8 mouse cellular contexts compared by ENCODE assay signal in genomic region chr4:107421711-107422110, GRCm38 (mm10). TPM values are rescaled to one million over a fixed set of nuclear protein-coding genes. Genes with fewer than 3 reads are reported as not detected.
DNase-seq lines count a peak whose midpoint lies in the region; ATAC-seq lines count a peak whose summit lies in the region.

No protein-coding gene starts in this region.

- H3K4me3 ChIP-seq in heart, embryonic 15.5 days: peak overlapping the region; percentile 27
- no peak overlapping the region for H3K4me3 ChIP-seq in embryonic facial prominence, embryonic 15.5 days (replicated peaks)
- no peak overlapping the region for H3K4me3 ChIP-seq in intestine, embryonic 16.5 days (ENCODE audit: low read length)
- H3K4me3 ChIP-seq in neural tube, embryonic 12.5 days: no peak overlapping the region

- ATAC-seq in heart, embryonic 15.5 days (replicated peaks; ENCODE audit: insufficient number of reproducible peaks, insufficient read depth, low FRiP score, low read depth): no peak
- no peak; the same call in 1 of the 2 replicates for ATAC-seq in embryonic facial prominence, embryonic 15.5 days (ENCODE audit: insufficient number of reproducible peaks, low FRiP score, low TSS enrichment, low read depth)
- ATAC-seq in intestine, embryonic 16.5 days: no peak
- ATAC-seq in neural tube, embryonic 12.5 days (ENCODE audit: low FRiP score, low read depth): no peak

- no peak overlapping the region for H3K27ac ChIP-seq in heart, embryonic 15.5 days
- peak overlapping the region; percentile 80 for H3K27ac ChIP-seq in embryonic facial prominence, embryonic 15.5 days (replicated peaks)
- no peak overlapping the region for H3K27ac ChIP-seq in intestine, embryonic 16.5 days (ENCODE audit: low read length)
- no peak overlapping the region for H3K27ac ChIP-seq in neural tube, embryonic 12.5 days

- peak overlapping the region; percentile 57 for H3K4me2 ChIP-seq in heart, embryonic 15.5 days
- peak overlapping the region; percentile 28 for H3K4me2 ChIP-seq in embryonic facial prominence, embryonic 15.5 days (replicated peaks)
- H3K4me2 ChIP-seq in intestine, embryonic 16.5 days (ENCODE audit: low read depth, low read length): 0 out of 2 replicates have a peak overlapping the region, but pooled peaks have one; percentile 32
- H3K4me2 ChIP-seq in neural tube, embryonic 12.5 days (replicated peaks): peak overlapping the region; percentile 48

- DNase-seq in heart, adult 18-20 months: no peak
- DNase-seq in cerebellum, postnatal 10 days: no peak
- DNase-seq in layer of hippocampus, postnatal 10 days (ENCODE audit: low spot score in 2 of 2): no peak
- DNase-seq in kidney, adult 9 months: no peak

- H3K36me3 ChIP-seq in heart, embryonic 15.5 days: peaks cover 7% of the 10 kb centered on the region; the same call in 1 of the 2 replicates
- H3K36me3 ChIP-seq in embryonic facial prominence, embryonic 15.5 days: peaks cover 3% of the 10 kb centered on the region; the same call in 1 of the 2 replicates
- no peaks in the 10 kb centered on the region for H3K36me3 ChIP-seq in intestine, embryonic 16.5 days (ENCODE audit: control insufficient read depth, insufficient read depth, low read length)
- H3K36me3 ChIP-seq in neural tube, embryonic 12.5 days: peaks cover 10% of the 10 kb centered on the region

- WGBS in heart, embryonic 15.5 days: 5% methylated on average over 14 of the region's 14 CpGs
- WGBS in embryonic facial prominence, embryonic 15.5 days: 9% methylated on average over 14 of the region's 14 CpGs
- 7% methylated on average over 14 of the region's 14 CpGs for WGBS in intestine, embryonic 16.5 days
- WGBS in neural tube, embryonic 12.5 days: 6% methylated on average over 14 of the region's 14 CpGs

- peaks cover 7% of the 10 kb centered on the region for H3K4me1 ChIP-seq in heart, embryonic 15.5 days (replicated peaks)
- peaks cover 14% of the 10 kb centered on the region for H3K4me1 ChIP-seq in embryonic facial prominence, embryonic 15.5 days
- no peaks in the 10 kb centered on the region for H3K4me1 ChIP-seq in intestine, embryonic 16.5 days (ENCODE audit: control insufficient read depth, insufficient read depth, low read length)
- peaks cover 7% of the 10 kb centered on the region for H3K4me1 ChIP-seq in neural tube, embryonic 12.5 days

- H3K9me3 ChIP-seq in heart, embryonic 15.5 days (replicated peaks): no peaks in the 10 kb centered on the region
- no peaks in the 10 kb centered on the region for H3K9me3 ChIP-seq in embryonic facial prominence, embryonic 15.5 days (replicated peaks)
- no peaks in the 10 kb centered on the region for H3K9me3 ChIP-seq in intestine, embryonic 16.5 days (ENCODE audit: control insufficient read depth, low read length)
- H3K9me3 ChIP-seq in neural tube, embryonic 12.5 days: no peaks in the 10 kb centered on the region

- H3K9ac ChIP-seq in heart, embryonic 15.5 days: no peak overlapping the region
- H3K9ac ChIP-seq in embryonic facial prominence, embryonic 15.5 days: no peak overlapping the region
- H3K9ac ChIP-seq in intestine, embryonic 16.5 days (ENCODE audit: low read depth, low read length): no peak overlapping the region
- H3K9ac ChIP-seq in neural tube, embryonic 12.5 days: no peak overlapping the region

- H3K27me3 ChIP-seq in heart, embryonic 15.5 days: peaks cover 11% of the 10 kb centered on the region; the same call in 1 of the 2 replicates
- no peaks in the 10 kb centered on the region for H3K27me3 ChIP-seq in embryonic facial prominence, embryonic 15.5 days
- H3K27me3 ChIP-seq in intestine, embryonic 16.5 days (replicated peaks; ENCODE audit: control insufficient read depth, insufficient read depth, low read length): 0 out of 2 replicates have a peak, but pooled peaks cover 3% of the 10 kb centered on the region
- no peaks in the 10 kb centered on the region for H3K27me3 ChIP-seq in neural tube, embryonic 12.5 days (replicated peaks)

RNA-seq across cellular contexts. Expression of gene Glis1, which starts 12.7 kb away (rescaled TPM):
- 0.29 and 0.62 TPM in 2 replicates for polyA plus RNA-seq in heart, embryonic 15.5 days (2015; fragmentation: Nextera tagmentation; extraction: Ambion mirVana)
- under 1 TPM; 0.15 to 0.25 TPM for total RNA-seq in heart, adult 18-20 months (2021)
- polyA plus RNA-seq in embryonic facial prominence, embryonic 15.5 days (2015; fragmentation: Nextera tagmentation; extraction: Ambion mirVana): 35.3 and 37.4 TPM in 2 replicates
- 0.31 and 0.32 TPM in 2 replicates for polyA plus RNA-seq in intestine, embryonic 16.5 days (2015; fragmentation: Nextera tagmentation; extraction: Ambion mirVana)
- polyA plus RNA-seq in neural tube, embryonic 12.5 days (2016; fragmentation: Nextera tagmentation; extraction: Ambion mirVana): 4.5 and 4.9 TPM in 2 replicates
- 1 to 10 TPM; 1.1 to 2.4 TPM for total RNA-seq in layer of hippocampus, postnatal 10 days (2021)

RNA-seq across cellular contexts. Expression of gene Ndc1, which starts 54.1 kb away (rescaled TPM):
- 18.9 and 23.3 TPM in 2 replicates for polyA plus RNA-seq in heart, embryonic 15.5 days (2015; fragmentation: Nextera tagmentation; extraction: Ambion mirVana)
- 10 to 100 TPM; 10.5 to 12.6 TPM for total RNA-seq in heart, adult 18-20 months (2021)
- polyA plus RNA-seq in embryonic facial prominence, embryonic 15.5 days (2015; fragmentation: Nextera tagmentation; extraction: Ambion mirVana): 26.0 and 27.9 TPM in 2 replicates
- polyA plus RNA-seq in intestine, embryonic 16.5 days (2015; fragmentation: Nextera tagmentation; extraction: Ambion mirVana): 24.8 and 26.4 TPM in 2 replicates
- polyA plus RNA-seq in neural tube, embryonic 12.5 days (2016; fragmentation: Nextera tagmentation; extraction: Ambion mirVana): 26.7 and 27.1 TPM in 2 replicates
- 10 to 100 TPM; 17.2 to 17.6 TPM for total RNA-seq in layer of hippocampus, postnatal 10 days (2021)
